Comparison of ENCODE assay signal across 9 mouse cellular contexts in the genomic region with DNA sequence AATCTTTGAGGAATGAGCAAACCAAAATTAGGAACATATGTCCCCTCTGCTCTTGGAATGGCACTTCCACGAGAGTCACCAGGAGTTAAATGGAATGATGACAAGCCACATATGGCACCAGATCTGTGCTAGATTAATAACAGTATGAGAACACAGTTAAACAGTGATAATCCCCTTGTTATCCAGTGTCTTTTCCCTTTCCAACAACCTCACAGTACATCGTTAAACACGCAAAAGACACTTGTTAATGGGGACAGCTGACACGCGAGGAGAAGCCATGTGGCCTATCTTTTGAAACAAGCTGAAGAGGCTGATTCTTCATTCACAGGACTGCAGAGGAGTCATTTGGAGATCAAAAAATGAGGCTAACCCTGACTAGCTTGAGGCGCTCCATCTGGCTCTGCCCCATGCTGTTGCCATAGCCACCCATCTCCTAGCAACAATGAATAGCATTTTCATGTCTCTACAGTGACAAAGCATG.
DNase-seq lines count a peak whose midpoint lies in the region; ATAC-seq and TF ChIP-seq lines count a peak whose summit lies in the region.
"Had no signal": no experiment of that assay in that cellular context is flagged by ENCODE, and none has a peak within 500 bp of the region (broad histone marks: within the 10 kb centered on the region; RNA-seq: fewer than 3 reads in every experiment).

No protein-coding gene starts in this region.

- no peak overlapping the region for H3K4me3 ChIP-seq in intestine, embryonic 14.5 days (ENCODE audit: low read depth, low read length)
- H3K4me3 ChIP-seq in intestine, postnatal 0 days (ENCODE audit: low read depth, low read length) = no peak overlapping the region
- no peak overlapping the region for H3K4me3 ChIP-seq in hindbrain, postnatal 0 days (ENCODE audit: low read length)
- no peak overlapping the region for H3K4me3 ChIP-seq in midbrain, embryonic 10.5 days
- no peak overlapping the region for H3K4me3 ChIP-seq in stomach, embryonic 15.5 days (replicated peaks)
- H3K4me3 ChIP-seq: embryonic facial prominence, embryonic 13.5 days had no signal

- no peak overlapping the region for H3K27ac ChIP-seq in intestine, embryonic 14.5 days (ENCODE audit: low read depth)
- no peak overlapping the region for H3K27ac ChIP-seq in intestine, postnatal 0 days (ENCODE audit: low read depth, low read length)
- H3K27ac ChIP-seq in hindbrain, postnatal 0 days = peak overlapping the region; percentile 56; the same call in 1 of the 2 replicates
- peak overlapping the region; percentile 72 for H3K27ac ChIP-seq in midbrain, embryonic 10.5 days (replicated peaks)
- no peak overlapping the region for H3K27ac ChIP-seq in stomach, embryonic 15.5 days
- H3K27ac ChIP-seq: embryonic facial prominence, embryonic 13.5 days had no signal

- WGBS in intestine, embryonic 14.5 days = 37% methylated on average over 6 of the region's 6 CpGs
- WGBS in intestine, postnatal 0 days = 58% methylated on average over 6 of the region's 6 CpGs
- 4% methylated on average over 6 of the region's 6 CpGs for WGBS in hindbrain, postnatal 0 days
- 21% methylated on average over 6 of the region's 6 CpGs for WGBS in midbrain, embryonic 10.5 days
- 47% methylated on average over 6 of the region's 6 CpGs for WGBS in stomach, embryonic 15.5 days

- H3K9me3 ChIP-seq in intestine, embryonic 14.5 days (ENCODE audit: control insufficient read depth, low read length) = no peaks in the 10 kb centered on the region
- no peaks in the 10 kb centered on the region for H3K9me3 ChIP-seq in intestine, postnatal 0 days (ENCODE audit: control insufficient read depth)
- 0 out of 2 replicates have a peak, but pooled peaks cover 5% of the 10 kb centered on the region for H3K9me3 ChIP-seq in hindbrain, postnatal 0 days (ENCODE audit: low read length)
- no peaks in the 10 kb centered on the region; the same call in 1 of the 2 replicates for H3K9me3 ChIP-seq in midbrain, embryonic 10.5 days (replicated peaks)
- H3K9me3 ChIP-seq in stomach, embryonic 15.5 days = no peaks in the 10 kb centered on the region
- H3K9me3 ChIP-seq: embryonic facial prominence, embryonic 13.5 days had no signal

- H3K36me3 ChIP-seq in intestine, embryonic 14.5 days (ENCODE audit: control insufficient read depth, insufficient read depth, low read length) = no peaks in the 10 kb centered on the region
- H3K36me3 ChIP-seq in intestine, postnatal 0 days (ENCODE audit: control insufficient read depth, insufficient read depth) = no peaks in the 10 kb centered on the region
- H3K36me3 ChIP-seq in hindbrain, postnatal 0 days (ENCODE audit: insufficient read depth, low read length) = no peaks in the 10 kb centered on the region
- no peaks in the 10 kb centered on the region for H3K36me3 ChIP-seq in midbrain, embryonic 10.5 days
- no peaks in the 10 kb centered on the region for H3K36me3 ChIP-seq in stomach, embryonic 15.5 days
- H3K36me3 ChIP-seq: embryonic facial prominence, embryonic 13.5 days had no signal

- H3K9ac ChIP-seq in intestine, embryonic 14.5 days (ENCODE audit: low read length) = no peak overlapping the region
- H3K9ac ChIP-seq in intestine, postnatal 0 days (ENCODE audit: low read depth, low read length) = no peak overlapping the region
- H3K9ac ChIP-seq in hindbrain, postnatal 0 days (replicated peaks; ENCODE audit: low read length) = no peak overlapping the region
- H3K9ac ChIP-seq in stomach, embryonic 15.5 days = no peak overlapping the region
- H3K9ac ChIP-seq: embryonic facial prominence, embryonic 13.5 days had no signal

- TF ChIP-seq CTCF in intestine, postnatal 0 days (IDR thresholded peaks at IDR 0.05; ENCODE audit: low read depth) = no peak
- TF ChIP-seq CTCF in hindbrain, postnatal 0 days (IDR thresholded peaks at IDR 0.05; ENCODE audit: low read depth) = no peak

- peaks cover 9% of the 10 kb centered on the region; the same call in 1 of the 2 replicates for H3K4me1 ChIP-seq in intestine, embryonic 14.5 days (replicated peaks; ENCODE audit: control insufficient read depth, insufficient read depth, low read length)
- H3K4me1 ChIP-seq in intestine, postnatal 0 days (replicated peaks; ENCODE audit: control insufficient read depth, insufficient read depth, low read length) = no peaks in the 10 kb centered on the region
- H3K4me1 ChIP-seq in hindbrain, postnatal 0 days (ENCODE audit: insufficient read depth, low read length) = peaks cover 22% of the 10 kb centered on the region
- H3K4me1 ChIP-seq in midbrain, embryonic 10.5 days = peaks cover 38% of the 10 kb centered on the region
- H3K4me1 ChIP-seq in stomach, embryonic 15.5 days = peaks cover 3% of the 10 kb centered on the region; the same call in 1 of the 2 replicates

- peak; percentile 52 for DNase-seq in intestine, embryonic 14.5 days (ENCODE audit: low spot score)
- DNase-seq in embryo, embryonic 9.5 days (ENCODE audit: extremely low spot score) = peak; percentile 53
- DNase-seq in hindbrain, postnatal 0 days (ENCODE audit: low spot score) = peak; percentile 87
- DNase-seq in midbrain, embryonic 10.5 days (ENCODE audit: low spot score) = peak; percentile 73
- DNase-seq in urinary bladder, adult 2 months (ENCODE audit: low spot score) = no peak
- no peak for DNase-seq in gastrocnemius, postnatal 36 days

- 0 out of 2 replicates have a peak, but pooled peaks have one; percentile 55 for ATAC-seq in intestine, embryonic 14.5 days (replicated peaks; ENCODE audit: low FRiP score, low TSS enrichment, low read depth)
- ATAC-seq in intestine, postnatal 0 days = no peak
- ATAC-seq in hindbrain, postnatal 0 days = peak; percentile 95
- ATAC-seq in stomach, embryonic 15.5 days (ENCODE audit: insufficient read depth, low FRiP score, low read depth) = peak; percentile 47; the same call in 1 of the 2 replicates

- no peaks in the 10 kb centered on the region for H3K27me3 ChIP-seq in intestine, embryonic 14.5 days (replicated peaks; ENCODE audit: control insufficient read depth, insufficient read depth, low read length)
- H3K27me3 ChIP-seq in intestine, postnatal 0 days (replicated peaks; ENCODE audit: control insufficient read depth, insufficient read depth, low read length) = no peaks in the 10 kb centered on the region
- no peaks in the 10 kb centered on the region for H3K27me3 ChIP-seq in hindbrain, postnatal 0 days (ENCODE audit: insufficient read depth, low read length)
- peaks cover 43% of the 10 kb centered on the region for H3K27me3 ChIP-seq in midbrain, embryonic 10.5 days (ENCODE audit: low read depth, poor library complexity, severe bottlenecking)
- H3K27me3 ChIP-seq in stomach, embryonic 15.5 days (replicated peaks) = no peaks in the 10 kb centered on the region
- H3K27me3 ChIP-seq: embryonic facial prominence, embryonic 13.5 days had no signal

- no peak overlapping the region for H3K4me2 ChIP-seq in intestine, embryonic 14.5 days (ENCODE audit: low read length)
- H3K4me2 ChIP-seq in intestine, postnatal 0 days (replicated peaks; ENCODE audit: low read depth) = no peak overlapping the region
- no peak overlapping the region for H3K4me2 ChIP-seq in hindbrain, postnatal 0 days (ENCODE audit: low read depth, low read length)
- no peak overlapping the region for H3K4me2 ChIP-seq in stomach, embryonic 15.5 days
- H3K4me2 ChIP-seq: embryonic facial prominence, embryonic 13.5 days had no signal

- intact Hi-C loops in gastrocnemius, postnatal 36 days (cut with DNase I) = no loop called here

Comparison
In these comparisons a context has a peak if more than half of its experiments do, and no peak if none do; other contexts are left out.
1. DNase-seq: peak in intestine, embryonic 14.5 days (single experiment), embryo, embryonic 9.5 days (single experiment), hindbrain, postnatal 0 days (single experiment) and midbrain, embryonic 10.5 days (single experiment); none in urinary bladder, adult 2 months (single experiment) and gastrocnemius, postnatal 36 days (0 of 2).
2. H3K27ac ChIP-seq: peak in hindbrain, postnatal 0 days (single experiment) and midbrain, embryonic 10.5 days (single experiment); none in intestine, embryonic 14.5 days (single experiment), intestine, postnatal 0 days (single experiment) and stomach, embryonic 15.5 days (single experiment).